Mouse (Mus musculus): Measurements from ENCODE around the gene Sco1.

Sco1 gene

GRCm38 (mm10) chr11:67043007-67043406, 9.5 kb upstream of the Sco1 start:
- DNase-seq (ENCODE audit: low spot score in 2 of 2): no peak

DNA sequence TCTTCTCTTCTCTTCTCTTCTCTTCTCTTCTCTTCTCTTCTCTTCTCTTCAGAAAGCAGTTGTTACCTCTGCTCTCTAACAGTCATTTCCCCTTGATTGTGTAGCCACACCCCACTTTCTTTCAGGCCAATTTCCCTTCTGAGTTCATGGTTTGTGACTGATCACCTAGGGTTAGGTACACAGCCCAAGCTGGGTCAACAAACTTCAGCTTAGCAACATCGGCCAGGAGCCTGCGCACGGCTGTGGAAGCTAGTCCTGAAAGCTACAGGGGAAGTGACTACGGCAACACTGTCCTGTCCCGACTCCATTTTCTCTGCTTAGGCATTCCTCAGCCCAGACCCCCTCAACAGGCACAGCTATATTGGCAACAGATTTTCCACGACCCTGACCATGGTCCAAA, 7.5 kb upstream of the Sco1 start:
- DNase-seq (ENCODE audit: low spot score in 2 of 2): no peak

DNA sequence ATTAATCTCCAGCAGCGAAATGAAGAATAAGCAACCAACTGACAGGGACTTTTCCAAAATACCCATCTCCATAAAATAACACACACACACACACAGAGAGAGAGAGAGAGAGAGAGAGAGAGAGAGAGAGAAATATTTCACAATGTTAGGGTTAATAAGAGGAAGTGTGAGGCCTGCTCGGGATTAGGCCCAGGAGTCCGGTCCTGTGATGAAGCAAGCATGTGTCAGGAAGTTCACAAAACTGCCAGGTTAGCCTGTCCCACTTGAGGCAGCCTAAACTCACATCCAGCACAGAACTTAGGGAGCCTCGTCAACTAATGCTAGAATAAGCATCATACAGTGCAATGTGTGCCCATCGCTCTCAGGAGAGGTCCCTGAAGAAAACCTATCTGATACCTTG, 5.3 kb upstream of the Sco1 start:
- no peak for DNase-seq (ENCODE audit: low spot score in 2 of 2)

GRCm38 (mm10) chr11:67048496-67048895, 4.0 kb upstream of the Sco1 start:
- no peak for DNase-seq (ENCODE audit: low spot score in 2 of 2)

DNA sequence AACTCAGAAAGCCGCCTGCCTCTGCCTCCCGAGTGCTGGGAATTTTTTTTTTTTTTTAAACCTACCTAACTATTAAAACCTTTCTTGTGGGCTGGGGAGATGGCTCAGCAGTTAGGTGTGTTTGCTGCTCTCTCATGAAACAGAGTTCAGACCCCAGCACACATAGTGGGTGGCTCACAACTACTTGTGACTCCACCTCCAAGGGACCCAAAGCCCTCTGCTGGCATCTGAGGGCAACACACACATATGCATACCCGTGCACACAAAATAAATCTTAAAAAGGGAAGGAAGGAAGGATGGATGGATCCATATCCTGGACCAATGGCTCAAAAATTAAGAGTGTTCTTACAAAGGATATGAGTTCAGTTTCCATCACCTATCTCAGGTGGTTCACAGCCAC, 3.2 kb upstream of the Sco1 start:
- no peak for DNase-seq (ENCODE audit: low spot score in 2 of 2)

DNA sequence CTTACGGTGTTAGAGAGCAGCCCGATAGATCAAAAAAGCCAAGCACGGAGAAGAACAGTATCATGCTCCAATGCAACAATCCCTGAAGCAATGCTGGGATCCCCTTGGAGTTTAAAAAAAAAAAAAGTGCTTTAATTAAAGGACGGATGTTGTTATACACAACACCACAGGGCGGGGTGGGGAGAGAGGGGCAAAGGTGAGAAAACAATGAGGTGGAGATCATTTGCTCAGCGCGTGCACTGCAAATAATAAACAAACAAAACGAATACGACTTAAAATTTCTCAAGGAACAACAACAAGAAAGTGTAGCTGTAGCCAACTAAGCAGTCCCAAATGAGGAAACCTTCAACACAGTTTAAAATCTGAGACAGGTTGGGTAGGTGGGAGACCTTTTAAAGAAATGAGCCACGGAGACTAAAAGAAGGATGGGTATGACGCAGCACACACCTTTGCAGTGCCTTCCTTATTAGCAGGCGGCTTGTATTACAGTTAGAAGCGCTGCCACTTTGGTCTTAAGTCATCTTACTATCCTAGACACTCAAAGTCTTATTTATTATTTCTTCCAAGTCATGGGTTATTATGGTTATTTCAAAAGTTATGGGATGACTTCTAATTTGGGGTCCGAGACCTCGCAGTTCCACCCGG, 672 bp upstream of the Sco1 start:
- DNase-seq (ENCODE audit: low spot score in 2 of 2): no peak

DNA sequence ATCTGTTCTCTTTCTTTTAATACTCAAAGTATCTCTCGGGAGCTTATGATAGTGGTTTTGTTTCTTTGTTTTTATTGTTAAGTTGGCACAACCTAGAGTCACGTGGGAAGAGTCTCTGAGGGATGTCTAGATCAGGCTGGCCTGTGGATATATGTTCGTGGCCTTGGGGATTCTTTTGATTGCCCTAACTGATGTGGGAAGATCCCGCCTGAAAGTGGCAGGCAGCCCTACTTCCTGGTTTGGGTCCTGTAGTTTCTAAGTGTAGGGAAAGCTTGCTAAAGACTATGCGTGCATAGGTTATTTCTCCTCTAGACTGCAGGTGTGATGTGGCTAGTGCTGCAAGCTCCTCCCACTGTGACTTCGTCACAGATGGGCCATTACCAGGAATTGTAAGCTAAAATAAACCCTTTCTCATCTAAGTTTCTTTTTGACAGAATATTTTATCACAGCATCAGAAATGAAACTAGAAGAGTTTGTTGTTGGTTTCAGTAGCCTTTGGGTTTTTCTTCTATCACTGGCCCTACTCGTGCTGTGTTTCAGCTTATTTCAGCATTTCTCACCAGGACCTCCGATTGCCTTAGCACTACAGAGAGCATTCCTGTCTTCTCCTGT, 2.4 kb downstream of the Sco1 start:
- DNase-seq (ENCODE audit: low spot score in 2 of 2): no peak

GRCm38 (mm10) chr11:67061311-67061710, 8.8 kb downstream of the Sco1 start:
- DNase-seq (ENCODE audit: low spot score in 2 of 2): no peak

DNA sequence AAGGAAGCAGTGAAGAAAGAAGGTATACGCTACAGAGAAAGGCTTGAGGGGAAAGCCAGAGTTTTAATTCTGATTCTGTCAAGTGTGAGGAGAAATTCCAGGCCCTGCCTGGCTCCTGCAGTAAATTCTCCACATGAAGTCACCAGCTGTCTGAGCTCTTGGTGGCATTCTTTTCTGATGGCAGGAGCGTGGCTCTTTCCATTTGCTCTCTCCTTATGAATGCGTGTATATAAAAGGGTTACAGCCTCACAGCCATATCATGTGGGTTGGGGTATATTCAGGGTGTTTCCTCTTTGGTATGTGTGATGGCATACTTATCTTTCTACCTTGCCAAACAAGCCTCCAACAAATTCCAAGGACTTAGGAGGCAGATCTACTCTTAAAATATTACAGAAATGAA, 10.3 kb downstream of the Sco1 start:
- DNase-seq (ENCODE audit: low spot score in 2 of 2): no peak

DNA sequence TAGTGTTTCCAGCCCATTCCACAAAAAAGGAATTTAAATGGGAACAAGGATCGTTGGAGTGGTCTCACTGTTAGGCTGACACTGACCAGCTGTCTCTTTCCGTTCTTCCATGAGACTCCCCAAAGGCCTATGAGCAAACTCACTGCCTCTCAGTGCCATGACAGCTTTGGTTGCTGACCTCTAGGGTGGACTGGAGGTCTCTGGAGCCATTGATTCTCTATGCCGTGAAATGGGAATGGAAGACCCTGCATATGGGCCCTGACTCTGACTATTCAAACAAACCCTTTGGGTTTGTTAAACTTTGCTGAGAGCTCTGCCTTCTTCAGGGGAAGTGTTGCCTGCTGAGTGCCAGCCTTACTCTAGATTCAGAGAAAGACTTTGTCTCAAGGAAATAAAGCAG, 15.3 kb downstream of the Sco1 start:
- no peak for DNase-seq (ENCODE audit: low spot score in 2 of 2)

- DNase-seq (ENCODE audit: low spot score in 2 of 2): no peak
Measured at GRCm38 (mm10) chr11:67072615-67073130, 20.2 kb downstream of the Sco1 start.

GRCm38 (mm10) chr11:67075036-67075435, 22.6 kb downstream of the Sco1 start:
- DNase-seq (ENCODE audit: low spot score in 2 of 2): no peak

- no peak for DNase-seq (ENCODE audit: low spot score in 2 of 2)
Measured at GRCm38 (mm10) chr11:67076781-67077180, 24.3 kb downstream of the Sco1 start.

- DNase-seq (ENCODE audit: low spot score in 2 of 2): no peak
Measured at GRCm38 (mm10) chr11:67077435-67077834, 25.0 kb downstream of the Sco1 start.

- no peak for DNase-seq (ENCODE audit: low spot score in 2 of 2)
Measured at GRCm38 (mm10) chr11:67078000-67078399, 25.5 kb downstream of the Sco1 start, which contains the start of gene Myh3. Gene Myh3 (plus strand): TSS chr11:67078300.

GRCm38 (mm10) chr11:67078888-67079287, 26.4 kb downstream of the Sco1 start:
- DNase-seq (ENCODE audit: low spot score in 2 of 2): no peak

DNA sequence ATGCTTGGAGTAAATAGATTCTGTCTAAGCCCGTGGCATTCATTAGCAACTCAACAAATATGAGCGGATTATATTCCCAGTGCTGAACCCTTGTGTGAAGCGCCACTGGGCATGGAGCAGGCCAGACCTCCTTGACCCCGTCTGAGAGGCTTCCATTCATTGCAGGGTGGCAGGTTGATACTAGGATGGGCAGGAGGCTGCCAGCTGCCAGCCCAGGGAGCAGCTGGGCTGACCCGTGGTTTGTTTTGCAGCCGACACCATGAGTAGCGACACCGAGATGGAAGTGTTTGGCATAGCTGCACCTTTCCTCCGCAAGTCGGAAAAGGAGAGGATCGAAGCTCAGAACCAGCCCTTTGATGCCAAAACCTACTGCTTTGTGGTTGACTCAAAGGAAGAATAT, 27.3 kb downstream of the Sco1 start:
- no peak for DNase-seq (ENCODE audit: low spot score in 2 of 2)

- DNase-seq (ENCODE audit: low spot score in 2 of 2): peak; percentile 20 to 62
Measured at GRCm38 (mm10) chr11:67080168-67080567, 27.7 kb downstream of the Sco1 start.

DNA sequence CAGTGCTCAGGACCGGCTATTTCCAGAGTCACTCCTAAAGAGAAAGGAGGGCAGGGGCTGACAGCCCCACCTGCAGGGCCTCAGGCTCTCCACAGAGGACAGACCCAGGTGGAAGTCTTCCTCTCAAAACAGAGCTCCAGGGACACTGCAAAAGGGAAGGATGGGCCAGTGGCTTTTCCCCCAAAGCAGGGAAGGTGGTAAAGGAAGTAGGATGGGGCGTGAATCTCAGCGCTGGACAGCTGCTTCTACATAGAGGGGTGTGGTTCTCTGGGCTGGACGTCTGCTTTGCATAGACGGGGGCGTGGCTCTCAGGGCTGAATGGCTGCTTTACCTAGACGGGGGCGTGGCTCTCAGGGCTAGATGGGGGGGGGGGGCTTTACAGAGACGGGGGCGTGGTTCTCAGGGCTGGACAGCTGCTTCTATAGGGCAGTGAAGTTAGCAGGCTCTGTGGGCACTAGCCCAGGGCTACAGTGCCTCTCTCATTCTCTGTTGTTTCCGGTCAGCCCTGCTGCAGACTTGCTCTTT, 28.7 kb downstream of the Sco1 start:
- no peak for DNase-seq (ENCODE audit: low spot score in 2 of 2)

- no peak for DNase-seq (ENCODE audit: low spot score in 2 of 2)
Measured at GRCm38 (mm10) chr11:67082188-67082587, 29.7 kb downstream of the Sco1 start.

GRCm38 (mm10) chr11:67082793-67083192, 30.3 kb downstream of the Sco1 start:
- DNase-seq (ENCODE audit: low spot score in 2 of 2): no peak

GRCm38 (mm10) chr11:67083239-67083638, 30.8 kb downstream of the Sco1 start:
- no peak for DNase-seq (ENCODE audit: low spot score in 2 of 2)

DNA sequence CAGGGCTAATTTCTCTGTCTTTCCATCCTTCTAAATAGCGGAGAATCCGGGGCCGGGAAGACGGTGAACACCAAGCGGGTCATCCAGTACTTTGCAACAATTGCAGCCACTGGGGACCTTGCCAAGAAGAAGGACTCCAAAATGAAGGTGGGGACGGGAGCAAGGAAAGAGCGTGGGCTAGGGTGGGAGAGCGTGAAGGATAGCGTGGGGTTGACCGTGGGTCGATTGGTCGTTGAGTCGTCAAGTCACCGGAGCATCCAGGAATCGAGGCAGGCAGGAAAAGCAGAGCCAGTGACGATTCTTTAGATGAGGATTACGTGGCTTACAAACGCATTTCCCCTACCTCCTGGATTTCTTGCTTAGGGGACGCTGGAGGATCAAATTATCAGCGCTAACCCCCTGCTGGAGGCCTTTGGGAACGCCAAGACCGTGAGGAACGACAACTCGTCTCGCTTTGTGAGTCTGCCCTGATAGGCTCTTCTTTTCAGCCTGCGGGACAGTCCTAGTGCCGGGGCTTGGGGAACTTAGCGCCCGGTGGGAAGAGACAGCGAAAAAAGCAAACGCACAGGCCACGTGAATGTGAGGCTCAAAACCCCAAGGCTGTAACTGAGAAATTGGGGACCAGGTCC, 31.4 kb downstream of the Sco1 start:
- DNase-seq (ENCODE audit: low spot score in 2 of 2): no peak
